Mouse (Mus musculus) right cerebral cortex, postnatal 36 days (tissue): ENCODE measurements around the gene Gm11595.
"Not testable (repeated sequence)": the region's sequence is repeated elsewhere in the genome, so short reads cannot be mapped to it uniquely, and the experiment has no call there.

Source experiments
- DNase-seq, 2 experiments: peaks; one replicate each; pipeline ENCODE4 v3.0.0; 2022; ENCODE audit warnings: low spot score in 2 of 2, mixed read lengths in 1 of 2

Gene Gm11595

DNA sequence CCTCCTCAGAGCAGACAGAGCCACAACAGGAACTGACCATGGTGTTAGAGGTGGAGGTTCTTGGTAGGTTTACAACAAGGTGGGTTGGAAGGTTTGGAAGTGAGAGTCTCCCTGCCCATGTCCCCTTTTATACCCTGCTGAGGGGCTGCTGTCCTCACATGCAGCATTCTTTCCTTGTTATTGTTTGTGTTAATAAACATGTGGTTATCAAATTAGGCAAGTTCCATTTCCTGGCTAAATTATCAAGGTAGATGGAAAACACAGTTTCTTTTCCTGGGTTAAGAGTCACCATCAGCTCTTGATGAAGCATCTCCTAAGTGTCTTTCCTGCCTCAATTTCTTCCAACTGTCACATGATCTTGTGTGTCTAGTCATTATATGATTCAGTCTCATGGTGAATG lies at the start of gene Gm11595:
Gene Gm11595, minus strand, starts transcription at position 101 of the 400 bp plus-strand sequence.
- DNase-seq = not testable (repeated sequence)

DNA sequence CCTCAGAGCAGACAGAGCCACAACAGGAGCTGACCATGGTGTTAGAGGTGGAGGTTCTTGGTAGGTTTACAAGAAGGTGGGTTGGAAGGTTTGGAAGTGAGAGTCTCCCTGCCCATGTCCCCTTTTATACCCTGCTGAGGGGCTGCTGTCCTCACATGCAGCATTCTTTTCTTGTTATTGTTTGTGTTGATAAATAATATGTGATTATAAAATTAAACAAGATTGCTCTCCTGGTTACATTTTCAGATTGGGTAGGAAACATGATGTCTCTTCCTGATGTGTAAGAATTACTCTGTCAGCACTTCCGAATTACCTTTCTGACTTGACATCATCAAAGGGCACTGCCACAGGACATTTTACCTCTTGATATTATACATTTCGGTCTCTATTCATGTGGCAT lies 42.9 kb upstream of the Gm11595 start, which contains the start of gene Gm11564:
Gene Gm11564, minus strand, starts transcription at position 101 of the 400 bp plus-strand sequence.
- not testable (repeated sequence) for DNase-seq

- not testable (repeated sequence) for DNase-seq
Observed at GRCm38 (mm10) chr11:99809792-99810191, 37.1 kb upstream of the Gm11595 start, which contains the start of gene Krtap4-13. TSS of gene Krtap4-13 (minus strand) at chr11:99809892.

DNA sequence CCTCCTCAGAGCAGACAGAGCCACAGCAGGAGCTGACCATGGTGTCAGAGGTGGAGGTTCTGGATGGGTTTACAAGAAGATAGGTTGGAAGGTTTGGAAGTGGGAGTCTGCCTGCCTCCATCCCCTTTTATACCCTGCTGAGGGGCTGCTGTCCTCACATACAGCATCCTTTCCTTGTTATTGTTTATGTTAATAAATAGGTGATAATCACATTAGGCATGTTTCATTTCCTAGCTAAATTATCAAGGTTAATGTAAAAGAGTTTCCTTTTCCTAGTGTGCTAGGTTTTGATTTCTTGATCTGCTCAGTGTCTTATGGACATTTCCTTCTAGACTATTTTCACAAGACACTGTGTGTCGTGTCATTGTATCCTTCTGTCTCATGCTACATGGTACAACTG lies 31.6 kb upstream of the Gm11595 start, which contains the start of gene Gm11554:
Gene Gm11554, minus strand, starts transcription at position 101 of the 400 bp plus-strand sequence.
- not testable (repeated sequence) for DNase-seq

- DNase-seq = not testable (repeated sequence)
Observed at GRCm38 (mm10) chr11:99798832-99799231, 26.1 kb upstream of the Gm11595 start, which contains the start of gene Gm11569. TSS of gene Gm11569 (minus strand) at chr11:99798932.

GRCm38 (mm10) chr11:99793367-99793766 lies 20.7 kb upstream of the Gm11595 start, which contains the start of gene Gm11596:
TSS of gene Gm11596 (minus strand) at chr11:99793467.
- DNase-seq = no peak

DNA sequence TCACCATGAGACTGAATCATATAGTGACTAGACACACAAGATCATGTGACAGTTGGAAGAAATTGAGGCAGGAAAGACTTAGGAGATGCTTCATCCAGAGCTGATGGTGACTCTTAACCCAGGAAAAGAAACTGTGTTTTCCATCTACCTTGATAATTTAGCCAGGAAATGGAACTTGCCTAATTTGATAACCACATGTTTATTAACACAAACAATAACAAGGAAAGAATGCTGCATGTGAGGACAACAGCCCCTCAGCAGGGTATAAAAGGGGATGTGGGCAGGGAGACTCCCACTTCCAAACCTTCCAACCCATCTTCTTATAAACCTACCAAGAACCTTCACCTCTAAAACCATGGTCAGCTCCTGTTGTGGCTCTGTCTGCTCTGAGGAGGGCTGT lies 12.2 kb upstream of the Gm11595 start, which contains the start of gene Krtap4-9:
Gene Krtap4-9, plus strand, starts transcription at position 301 of the 400 bp plus-strand sequence.
- not testable (repeated sequence) for DNase-seq

DNA sequence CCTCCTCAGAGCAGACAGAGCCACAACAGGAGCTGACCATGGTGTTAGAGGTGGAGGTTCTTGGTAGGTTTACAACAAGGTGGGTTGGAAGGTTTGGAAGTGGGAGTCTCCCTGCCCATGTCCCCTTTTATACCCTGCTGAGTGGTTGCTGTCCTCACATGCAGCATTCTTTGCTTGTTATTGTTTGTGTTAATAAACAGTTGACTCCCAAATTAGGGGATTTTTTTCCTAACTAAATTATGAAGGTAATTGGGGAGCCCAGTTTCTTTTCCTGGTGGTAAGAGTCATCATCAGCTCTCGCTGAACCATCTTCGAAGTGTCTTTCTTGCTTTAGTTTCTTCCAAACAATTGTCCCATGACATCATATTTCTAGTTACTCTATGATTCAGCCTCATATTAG lies 7.9 kb upstream of the Gm11595 start, which contains the start of gene Krtap4-8:
Gene Krtap4-8, minus strand, starts transcription at position 101 of the 400 bp plus-strand sequence.
- no peak for DNase-seq

GRCm38 (mm10) chr11:99778401-99778800 lies 5.7 kb upstream of the Gm11595 start:
- no peak for DNase-seq

- no peak for DNase-seq
Observed at GRCm38 (mm10) chr11:99768410-99768809, 4.3 kb downstream of the Gm11595 start.

GRCm38 (mm10) chr11:99758877-99759276 lies 13.8 kb downstream of the Gm11595 start:
- DNase-seq = no peak

GRCm38 (mm10) chr11:99743985-99744384 lies 28.7 kb downstream of the Gm11595 start:
- DNase-seq = no peak

DNA sequence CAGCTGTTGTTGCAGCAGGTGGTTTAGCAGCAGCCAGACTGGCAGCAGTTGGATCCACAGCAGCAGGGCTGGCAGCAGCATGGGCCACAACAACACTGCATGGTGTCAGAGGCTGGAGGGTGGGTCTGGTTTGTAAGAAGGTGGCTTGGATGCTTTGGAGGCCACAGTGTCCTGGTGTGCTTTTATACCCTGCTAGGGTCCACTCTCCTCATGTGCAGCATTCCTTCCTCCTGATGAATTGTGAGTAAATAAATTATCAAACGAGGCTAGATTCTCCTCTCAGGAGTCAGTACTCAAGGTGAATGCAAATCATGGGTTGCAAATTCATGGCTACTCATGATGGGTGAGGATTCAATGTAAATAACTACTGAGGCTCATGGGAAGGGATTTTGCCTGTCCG lies 38.5 kb downstream of the Gm11595 start, which contains the start of gene Gm14180:
Gene Gm14180, minus strand, starts transcription at position 101 of the 400 bp plus-strand sequence.
- DNase-seq = no peak

DNA sequence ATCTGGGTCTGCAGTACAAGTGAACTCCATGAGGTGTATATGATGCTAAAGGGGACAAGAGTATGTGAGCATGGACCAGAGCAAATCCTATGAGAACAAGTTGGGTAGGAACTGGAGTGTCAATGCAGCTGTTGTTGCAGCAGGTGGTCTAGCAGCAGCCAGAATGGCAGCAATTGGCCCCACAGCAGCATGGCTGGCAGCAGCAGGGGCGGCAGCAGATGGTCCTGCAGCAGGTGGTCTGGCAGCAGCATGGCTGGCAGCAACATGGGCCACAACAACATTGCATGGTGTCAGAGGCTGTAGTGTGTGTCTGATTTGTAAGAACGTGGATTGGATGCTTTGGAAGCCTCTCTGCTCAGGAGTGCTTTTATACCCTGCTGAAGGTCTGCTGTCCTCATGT lies 48.7 kb downstream of the Gm11595 start:
- no peak for DNase-seq
